ENCODE assay signal across 8 mouse cellular contexts in the genomic region with DNA sequence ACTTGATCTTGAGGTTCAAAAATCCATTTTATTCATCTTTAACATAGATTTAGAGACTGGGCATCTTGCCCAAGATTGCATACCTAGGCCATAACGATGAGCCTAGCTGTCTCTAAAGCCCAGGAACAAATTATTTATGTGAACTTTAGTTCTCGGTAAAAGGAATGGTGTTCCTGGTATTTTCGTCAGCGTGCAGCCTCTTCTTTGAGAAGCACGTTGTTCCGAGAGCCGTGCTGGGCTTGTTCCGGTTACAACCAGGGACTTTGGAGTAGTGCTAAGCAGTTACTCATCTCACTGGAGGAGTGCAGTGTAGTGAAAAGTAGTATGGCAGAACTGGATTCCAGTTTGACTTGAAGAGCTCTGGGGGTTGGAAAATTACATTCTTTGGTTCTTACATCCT. TPM values are rescaled to one million over a fixed set of nuclear protein-coding genes. Genes with fewer than 3 reads are reported as not detected.
DNase-seq lines count a peak whose midpoint lies in the region; ATAC-seq lines count a peak whose summit lies in the region.

No protein-coding gene starts in this region.

- no peak overlapping the region; the same call in 1 of the 2 replicates for H3K27ac ChIP-seq in hindbrain, embryonic 12.5 days
- H3K27ac ChIP-seq in midbrain, embryonic 13.5 days, result peak overlapping the region; percentile 84; the same call in 1 of the 2 replicates

- H3K36me3 ChIP-seq in megakaryocyte, embryonic 14.5 days (replicated peaks; ENCODE audit: low read length), result peaks cover 43% of the 10 kb centered on the region
- peaks cover 18% of the 10 kb centered on the region for H3K36me3 ChIP-seq in hindbrain, embryonic 12.5 days
- H3K36me3 ChIP-seq in midbrain, embryonic 13.5 days, result peaks cover 17% of the 10 kb centered on the region

- peak overlapping the region; percentile 74 for H3K4me2 ChIP-seq in hindbrain, embryonic 12.5 days (replicated peaks)
- peak overlapping the region; percentile 75 for H3K4me2 ChIP-seq in midbrain, embryonic 13.5 days (replicated peaks)

- WGBS in hindbrain, embryonic 12.5 days, result 26% methylated on average over 8 of the region's 8 CpGs
- 35% methylated on average over 8 of the region's 8 CpGs for WGBS in midbrain, embryonic 13.5 days

- H3K9ac ChIP-seq in hindbrain, embryonic 12.5 days, result peak overlapping the region; percentile 79
- peak overlapping the region; percentile 79 for H3K9ac ChIP-seq in midbrain, embryonic 13.5 days (replicated peaks)

- H3K9me3 ChIP-seq in megakaryocyte, embryonic 14.5 days, result no peaks in the 10 kb centered on the region
- H3K9me3 ChIP-seq in hindbrain, embryonic 12.5 days (replicated peaks), result no peaks in the 10 kb centered on the region
- no peaks in the 10 kb centered on the region for H3K9me3 ChIP-seq in midbrain, embryonic 13.5 days

- H3K4me1 ChIP-seq in megakaryocyte, embryonic 14.5 days, result peaks cover 49% of the 10 kb centered on the region
- peaks cover 14% of the 10 kb centered on the region for H3K4me1 ChIP-seq in hindbrain, embryonic 12.5 days
- peaks cover 27% of the 10 kb centered on the region for H3K4me1 ChIP-seq in midbrain, embryonic 13.5 days (replicated peaks)

- intact Hi-C loops in gastrocnemius, postnatal 14 days (cut with DNase I; ENCODE audit: low total_unique reads), result no loop called here

- peak overlapping the region; percentile 96 for H3K4me3 ChIP-seq in megakaryocyte, embryonic 14.5 days (replicated peaks)
- peak overlapping the region; percentile 52 for H3K4me3 ChIP-seq in hindbrain, embryonic 12.5 days
- H3K4me3 ChIP-seq in midbrain, embryonic 13.5 days (replicated peaks), result peak overlapping the region; percentile 68

- no peaks in the 10 kb centered on the region for H3K27me3 ChIP-seq in megakaryocyte, embryonic 14.5 days (replicated peaks)
- H3K27me3 ChIP-seq in hindbrain, embryonic 12.5 days, result no peaks in the 10 kb centered on the region
- no peaks in the 10 kb centered on the region for H3K27me3 ChIP-seq in midbrain, embryonic 13.5 days

- DNase-seq in c-Kit-negative CD71-positive TER-119-positive erythroid progenitor cells, embryonic 14.5 days (ENCODE audit: low read depth, low spot score), result peak; percentile 59
- no peak for DNase-seq in left cerebral cortex, adult 9 months (ENCODE audit: low spot score in 2 of 2)
- no peak for DNase-seq in gastrocnemius, adult 18-20 months (ENCODE audit: low spot score)
- no peak for DNase-seq in gastrocnemius, postnatal 14 days

- ATAC-seq in megakaryocyte, adult 5-6 weeks (ENCODE audit: poor library complexity, severe bottlenecking), result no peak
- no peak for ATAC-seq in hindbrain, embryonic 12.5 days (ENCODE audit: low FRiP score)
- ATAC-seq in midbrain, embryonic 13.5 days, result no peak

RNA-seq across cellular contexts. Expression of gene Dph3, which starts 0.7 kb away (rescaled TPM):
- 27.8 TPM in 1 of 2 replicates, not detected in the other for polyA plus RNA-seq in megakaryocyte, embryonic 14.5 days (2012; ENCODE audit: insufficient read depth, low replicate concordance)
- 68.8 and 77.3 TPM in 2 replicates for total RNA-seq in megakaryocyte, adult 5-6 weeks (2015)
- 38.8 and 40.5 TPM in 2 replicates for total RNA-seq in megakaryocyte, adult 5-6 weeks (2017)
- 72.0 and 72.2 TPM in 2 replicates for polyA plus RNA-seq in hindbrain, embryonic 12.5 days (2016; fragmentation: Nextera tagmentation; extraction: Ambion mirVana)
- 73.9 and 82.5 TPM in 2 replicates for polyA plus RNA-seq in midbrain, embryonic 13.5 days (2015; fragmentation: Nextera tagmentation; extraction: Ambion mirVana)
- 100 to 1,000 TPM; 119 to 128 TPM for total RNA-seq in gastrocnemius, adult 18-20 months (2021)
- 10 to 100 TPM; 79.4 to 81.1 TPM for total RNA-seq in gastrocnemius, postnatal 14 days (2021)

RNA-seq across cellular contexts. Expression of gene Oxnad1, which starts 1.1 kb away (rescaled TPM):
- polyA plus RNA-seq in megakaryocyte, embryonic 14.5 days (2012; ENCODE audit: insufficient read depth, low replicate concordance), result 17.6 TPM in 1 of 2 replicates, not detected in the other
- total RNA-seq in megakaryocyte, adult 5-6 weeks (2015), result 1.4 and 5.3 TPM in 2 replicates
- 12.9 and 20.2 TPM in 2 replicates for total RNA-seq in megakaryocyte, adult 5-6 weeks (2017)
- 14.5 and 20.4 TPM in 2 replicates for polyA plus RNA-seq in hindbrain, embryonic 12.5 days (2016; fragmentation: Nextera tagmentation; extraction: Ambion mirVana)
- polyA plus RNA-seq in midbrain, embryonic 13.5 days (2015; fragmentation: Nextera tagmentation; extraction: Ambion mirVana), result 21.0 and 27.2 TPM in 2 replicates
- total RNA-seq in gastrocnemius, adult 18-20 months (2021), result 10 to 100 TPM; 17.9 to 19.5 TPM
- total RNA-seq in gastrocnemius, postnatal 14 days (2021), result 10 to 100 TPM; 19.6 to 23.9 TPM

RNA-seq across cellular contexts. Expression of gene Msmb, which starts 55.6 kb away (rescaled TPM):
- polyA plus RNA-seq in megakaryocyte, embryonic 14.5 days (2012; ENCODE audit: insufficient read depth, low replicate concordance), result not detected in 2 replicates
- total RNA-seq in megakaryocyte, adult 5-6 weeks (2015), result not detected in 2 replicates
- not detected in 2 replicates for total RNA-seq in megakaryocyte, adult 5-6 weeks (2017)
- not detected in 2 replicates for polyA plus RNA-seq in hindbrain, embryonic 12.5 days (2016; fragmentation: Nextera tagmentation; extraction: Ambion mirVana)
- polyA plus RNA-seq in midbrain, embryonic 13.5 days (2015; fragmentation: Nextera tagmentation; extraction: Ambion mirVana), result not detected in 2 replicates
- not detected for total RNA-seq in gastrocnemius, adult 18-20 months (2021)
- total RNA-seq in gastrocnemius, postnatal 14 days (2021), result not detected

RNA-seq across cellular contexts. Expression of gene Galnt15, which starts 57.4 kb away (rescaled TPM):
- not detected in 2 replicates for polyA plus RNA-seq in megakaryocyte, embryonic 14.5 days (2012; ENCODE audit: insufficient read depth, low replicate concordance)
- total RNA-seq in megakaryocyte, adult 5-6 weeks (2015), result not detected in 2 replicates
- not detected in 2 replicates for total RNA-seq in megakaryocyte, adult 5-6 weeks (2017)
- polyA plus RNA-seq in hindbrain, embryonic 12.5 days (2016; fragmentation: Nextera tagmentation; extraction: Ambion mirVana), result 0.12 and 0.14 TPM in 2 replicates
- polyA plus RNA-seq in midbrain, embryonic 13.5 days (2015; fragmentation: Nextera tagmentation; extraction: Ambion mirVana), result 0.06 and 0.23 TPM in 2 replicates
- total RNA-seq in gastrocnemius, adult 18-20 months (2021), result 1 to 10 TPM; 6.2 to 6.5 TPM
- total RNA-seq in gastrocnemius, postnatal 14 days (2021), result 10 to 100 TPM; 12.9 to 13.5 TPM
